In genomic region chr10:119544743-119545142, GRCm38 (mm10) we compare ENCODE assay signal across 17 mouse cellular contexts.
DNase-seq lines count a peak whose midpoint lies in the region; ATAC-seq lines count a peak whose summit lies in the region.
"Had no signal": no experiment of that assay in that cellular context is flagged by ENCODE, and none has a peak within 500 bp of the region (broad histone marks: within the 10 kb centered on the region; RNA-seq: fewer than 3 reads in every experiment).

No protein-coding gene starts in this region.

- no peak for DNase-seq in neural tube, embryonic 10.5 days (ENCODE audit: extremely low spot score, low spot score)
- peak; percentile 44 for DNase-seq in hindbrain, embryonic 11.5 days (ENCODE audit: low spot score)
- no peak for DNase-seq in midbrain, embryonic 11.5 days (ENCODE audit: low spot score, missing footprints)
- peak; percentile 55 for DNase-seq in retina, postnatal 1 day
- DNase-seq in lung, postnatal 14 days = no peak
- DNase-seq: adrenal gland, postnatal 10 days; cerebellum, adult 8-10 months; gastrocnemius, postnatal 10 days; heart, adult 2 months; liver, embryonic 13.5 days; right cerebral cortex, postnatal 14 days had no signal

- no peak overlapping the region for H3K4me3 ChIP-seq in neural tube, embryonic 13.5 days
- H3K4me3 ChIP-seq in hindbrain, embryonic 11.5 days (ENCODE audit: low read depth, low read length) = no peak overlapping the region
- no peak overlapping the region for H3K4me3 ChIP-seq in midbrain, embryonic 11.5 days (ENCODE audit: low read depth, low read length)
- no peak overlapping the region for H3K4me3 ChIP-seq in heart, embryonic 11.5 days (ENCODE audit: low read depth, low read length)
- H3K4me3 ChIP-seq: heart, adult 2 months; layer of hippocampus, adult 2 months; limb, embryonic 12.5 days; liver, embryonic 13.5 days; lung, embryonic 15.5 days had no signal

- H3K9ac ChIP-seq in neural tube, embryonic 13.5 days = no peak overlapping the region
- no peak overlapping the region for H3K9ac ChIP-seq in hindbrain, embryonic 11.5 days (ENCODE audit: low read depth, low read length)
- H3K9ac ChIP-seq in midbrain, embryonic 11.5 days (ENCODE audit: low read length) = no peak overlapping the region
- H3K9ac ChIP-seq in heart, embryonic 11.5 days (ENCODE audit: low read depth, low read length) = no peak overlapping the region
- H3K9ac ChIP-seq: limb, embryonic 12.5 days; liver, embryonic 13.5 days; lung, embryonic 15.5 days had no signal

- H3K4me1 ChIP-seq in neural tube, embryonic 13.5 days (replicated peaks) = 0 out of 2 replicates have a peak, but pooled peaks cover 9% of the 10 kb centered on the region
- H3K4me1 ChIP-seq in hindbrain, embryonic 11.5 days (replicated peaks; ENCODE audit: control insufficient read depth, insufficient read depth, low read length) = no peaks in the 10 kb centered on the region
- H3K4me1 ChIP-seq in midbrain, embryonic 11.5 days (ENCODE audit: control insufficient read depth, insufficient read depth, low read length) = no peaks in the 10 kb centered on the region
- peaks cover 6% of the 10 kb centered on the region for H3K4me1 ChIP-seq in heart, embryonic 11.5 days (ENCODE audit: control insufficient read depth, insufficient read depth, low read length)
- H3K4me1 ChIP-seq: limb, embryonic 12.5 days; liver, embryonic 13.5 days; lung, embryonic 15.5 days had no signal

- H3K9me3 ChIP-seq in neural tube, embryonic 13.5 days = no peaks in the 10 kb centered on the region
- no peaks in the 10 kb centered on the region for H3K9me3 ChIP-seq in hindbrain, embryonic 11.5 days (ENCODE audit: control insufficient read depth, low read length)
- H3K9me3 ChIP-seq in midbrain, embryonic 11.5 days (ENCODE audit: control insufficient read depth, low read length) = peaks cover 3% of the 10 kb centered on the region; the same call in 1 of the 2 replicates
- H3K9me3 ChIP-seq in heart, embryonic 11.5 days (replicated peaks; ENCODE audit: control insufficient read depth, low read length) = no peaks in the 10 kb centered on the region; the same call in 1 of the 2 replicates
- H3K9me3 ChIP-seq: lung, embryonic 15.5 days had no signal

- H3K27ac ChIP-seq in neural tube, embryonic 13.5 days (replicated peaks) = no peak overlapping the region
- H3K27ac ChIP-seq in hindbrain, embryonic 11.5 days (ENCODE audit: low read depth, low read length) = no peak overlapping the region
- H3K27ac ChIP-seq in midbrain, embryonic 11.5 days (ENCODE audit: low read depth, low read length) = no peak overlapping the region
- H3K27ac ChIP-seq in heart, embryonic 11.5 days (ENCODE audit: low read depth, low read length) = no peak overlapping the region
- H3K27ac ChIP-seq: heart, adult 2 months; layer of hippocampus, adult 2 months; limb, embryonic 12.5 days; liver, embryonic 13.5 days; lung, embryonic 15.5 days had no signal

- no peaks in the 10 kb centered on the region for H3K36me3 ChIP-seq in neural tube, embryonic 13.5 days
- H3K36me3 ChIP-seq in hindbrain, embryonic 11.5 days (ENCODE audit: control insufficient read depth, insufficient read depth, low read length) = no peaks in the 10 kb centered on the region
- H3K36me3 ChIP-seq in midbrain, embryonic 11.5 days (ENCODE audit: control insufficient read depth, insufficient read depth, low read length) = peaks cover 2% of the 10 kb centered on the region; the same call in 1 of the 2 replicates
- H3K36me3 ChIP-seq in heart, embryonic 11.5 days (ENCODE audit: control insufficient read depth, insufficient read depth, low read length) = no peaks in the 10 kb centered on the region; the same call in 1 of the 2 replicates
- H3K36me3 ChIP-seq: limb, embryonic 12.5 days; liver, embryonic 13.5 days; lung, embryonic 15.5 days had no signal

- 41% methylated on average over 9 of the region's 9 CpGs for WGBS in neural tube, embryonic 13.5 days
- WGBS in hindbrain, embryonic 11.5 days = 39% methylated on average over 9 of the region's 9 CpGs
- 45% methylated on average over 9 of the region's 9 CpGs for WGBS in midbrain, embryonic 11.5 days
- WGBS in heart, embryonic 11.5 days (ENCODE audit: insufficient replicate concordance) = 68% methylated on average over 9 of the region's 9 CpGs

- no peak for ATAC-seq in neural tube, embryonic 13.5 days (ENCODE audit: low read depth)
- ATAC-seq in hindbrain, embryonic 11.5 days (ENCODE audit: low FRiP score) = peak; percentile 51; the same call in 1 of the 2 replicates
- ATAC-seq in midbrain, embryonic 11.5 days (ENCODE audit: low FRiP score) = peak; percentile 50
- no peak for ATAC-seq in frontal cortex, adult (ENCODE audit: low TSS enrichment)
- ATAC-seq in heart, embryonic 11.5 days (replicated peaks; ENCODE audit: insufficient number of reproducible peaks, low FRiP score, low TSS enrichment) = no peak

- peak overlapping the region; percentile 7; the same call in 1 of the 2 replicates for H3K4me2 ChIP-seq in neural tube, embryonic 13.5 days
- no peak overlapping the region for H3K4me2 ChIP-seq in hindbrain, embryonic 11.5 days (replicated peaks; ENCODE audit: low read depth, low read length)
- H3K4me2 ChIP-seq in midbrain, embryonic 11.5 days = peak overlapping the region; percentile 1; the same call in 1 of the 2 replicates
- H3K4me2 ChIP-seq in heart, embryonic 11.5 days = no peak overlapping the region
- H3K4me2 ChIP-seq: limb, embryonic 12.5 days; liver, embryonic 13.5 days; lung, embryonic 15.5 days had no signal

- H3K27me3 ChIP-seq in neural tube, embryonic 13.5 days = no peaks in the 10 kb centered on the region
- no peaks in the 10 kb centered on the region for H3K27me3 ChIP-seq in hindbrain, embryonic 11.5 days (ENCODE audit: control insufficient read depth, insufficient read depth, low read length)
- H3K27me3 ChIP-seq in midbrain, embryonic 11.5 days (ENCODE audit: control insufficient read depth, insufficient read depth, low read length) = no peaks in the 10 kb centered on the region
- H3K27me3 ChIP-seq in heart, embryonic 11.5 days (ENCODE audit: control insufficient read depth, insufficient read depth, low read length) = no peaks in the 10 kb centered on the region
- H3K27me3 ChIP-seq: limb, embryonic 12.5 days; liver, embryonic 13.5 days; lung, embryonic 15.5 days had no signal

Comparison
In these comparisons a context has a peak if more than half of its experiments do, and no peak if none do; other contexts are left out.
1. ATAC-seq: peak in hindbrain, embryonic 11.5 days (single experiment) and midbrain, embryonic 11.5 days (single experiment); none in neural tube, embryonic 13.5 days (single experiment), frontal cortex, adult (single experiment) and heart, embryonic 11.5 days (single experiment).
2. H3K4me2 ChIP-seq: peak in neural tube, embryonic 13.5 days (single experiment) and midbrain, embryonic 11.5 days (single experiment); none in hindbrain, embryonic 11.5 days (single experiment) and heart, embryonic 11.5 days (single experiment).
3. DNase-seq: peak in hindbrain, embryonic 11.5 days (single experiment) and retina, postnatal 1 day (single experiment); none in neural tube, embryonic 10.5 days (single experiment), midbrain, embryonic 11.5 days (single experiment) and lung, postnatal 14 days (single experiment).